Mouse (Mus musculus) liver, embryonic 12.5 days (tissue): ENCODE data around the gene Cd4. TPM values are rescaled to one million over a fixed set of nuclear protein-coding genes. Genes with fewer than 3 reads are reported as not detected.
"Not testable (repeated sequence)": the region's sequence is repeated elsewhere in the genome, so short reads cannot be mapped to it uniquely, and the experiment has no call there.

ENCODE experiments used
- ATAC-seq: fragments of 200-750 bp; cut with Nextera tagmentation; 2 replicates; pipeline ENCODE4 v1.8.0; 2017; ENCODE audit warnings: moderate number of reproducible peaks, mild to moderate bottlenecking, moderate library complexity
- H3K27ac ChIP-seq: fragments of 300-500 bp; sonication (generic); 2 replicates; pipeline ENCODE4 v1.5.1; 2016; ENCODE audit warnings: mild to moderate bottlenecking
- H3K27me3 ChIP-seq: fragments of 300-500 bp; sonication (generic); replicated peaks from 2 replicates; pipeline ENCODE4 v1.6.1; 2016; ENCODE audit warnings: mild to moderate bottlenecking, moderate library complexity
- H3K36me3 ChIP-seq: fragments of 300-500 bp; sonication (generic); 2 replicates; pipeline ENCODE4 v1.6.1; 2016; ENCODE audit warnings: mild to moderate bottlenecking, moderate library complexity
- H3K4me1 ChIP-seq: fragments of 300-500 bp; sonication (generic); 2 replicates; pipeline ENCODE4 v1.6.1; 2016
- H3K4me2 ChIP-seq: fragments of 300-500 bp; sonication (generic); 2 replicates; pipeline ENCODE4 v1.6.1; 2016; ENCODE audit warnings: mild to moderate bottlenecking, moderate library complexity
- H3K4me3 ChIP-seq: fragments of 300-500 bp; sonication (generic); 2 replicates; pipeline ENCODE4 v1.5.1; 2016; ENCODE audit warnings: mild to moderate bottlenecking, moderate library complexity
- H3K9ac ChIP-seq: fragments of 300-500 bp; sonication (generic); 2 replicates; pipeline ENCODE4 v1.6.1; 2016; ENCODE audit warnings: mild to moderate bottlenecking, moderate library complexity
- H3K9me3 ChIP-seq: fragments of 300-500 bp; sonication (generic); replicated peaks from 2 replicates; pipeline ENCODE4 v1.6.1; 2016; ENCODE audit warnings: mild to moderate bottlenecking, moderate library complexity
- WGBS: fragments of 180-500 bp; shearing (Covaris S2); methylation state at CpG from one replicate; pipeline ENCODE4 v1.1.7; 2016; ENCODE audit not compliant: insufficient replicate concordance; 5-methylcytosine and 5-hydroxymethylcytosine counted together
- polyA plus RNA-seq: library from polyadenylated mRNA; unstranded; fragments of >200 nt; fragmentation: Nextera tagmentation; extraction: Ambion mirVana; gene quantifications from 2 replicates; pipeline ENCODE4 v1.2.1, GENCODE M21; 2016

The Cd4 gene
- polyA plus RNA-seq, 1 experiment from 2014 or later: 0.07 TPM

- no peaks in the 10 kb centered on the region for H3K27me3 ChIP-seq
- 94% methylated on average over 8 of the region's 8 CpGs for WGBS
These were observed 56.4 kb downstream of the Cd4 start for GRCm38 (mm10) chr6:124831649-124832048.

DNA sequence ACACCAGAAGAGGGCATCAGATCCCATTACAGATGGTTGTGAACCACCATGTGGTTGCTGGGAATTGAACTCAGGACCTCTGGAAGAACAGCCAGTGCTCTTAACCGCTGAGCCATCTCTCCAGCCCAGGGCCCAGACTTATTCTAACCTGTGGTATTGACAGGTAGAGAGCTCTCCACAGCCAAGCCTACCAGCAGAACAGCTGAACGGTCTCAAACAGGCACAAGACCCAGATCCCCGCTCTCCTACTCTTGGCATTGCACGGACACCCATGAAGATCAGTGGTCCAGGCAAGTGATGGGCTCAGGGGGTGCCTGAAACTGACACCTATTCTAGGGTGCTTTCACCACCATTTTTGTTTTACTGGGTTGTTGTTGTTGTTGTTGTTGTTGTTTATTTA lies 56.8 kb downstream of the Cd4 start:
- H3K36me3 ChIP-seq: peaks cover 61% of the 10 kb centered on the region
- not testable (repeated sequence) for H3K27ac ChIP-seq, ATAC-seq, H3K9me3 ChIP-seq, H3K27me3 ChIP-seq
- H3K9ac ChIP-seq: peak overlapping the region; percentile 88
- peak overlapping the region; percentile 83 for H3K4me2 ChIP-seq
- H3K4me3 ChIP-seq: peak overlapping the region; percentile 86
- WGBS: 89% methylated on average over 4 of the region's 4 CpGs
- H3K4me1 ChIP-seq: peaks cover 42% of the 10 kb centered on the region

More at GRCm38 (mm10) chr6:124831649-124832048, 56.4 kb downstream of the Cd4 start:
- Histone ChIP-seq H3K9ac (peak overlapping the region; percentile 88), H3K4me1 (peaks cover 46% of the 10 kb centered on the region), H3K4me2 (peak overlapping the region; percentile 83), H3K27ac (no peak overlapping the region), H3K36me3 (peaks cover 56% of the 10 kb centered on the region), H3K9me3 (no peaks in the 10 kb centered on the region), H3K4me3 (peak overlapping the region; percentile 86)
- ATAC-seq: no peak

GRCm38 (mm10) chr6:124829799-124830700 lies 58.0 kb downstream of the Cd4 start:
- Histone ChIP-seq H3K4me3 (peak overlapping the region; percentile 86), H3K9me3 (no peaks in the 10 kb centered on the region), H3K4me2 (peak overlapping the region; percentile 83), H3K27ac (peak overlapping the region; percentile 92), H3K4me1 (peaks cover 43% of the 10 kb centered on the region), H3K9ac (peak overlapping the region; percentile 88), H3K36me3 (peaks cover 65% of the 10 kb centered on the region), H3K27me3 (no peaks in the 10 kb centered on the region)
- WGBS: under 1% methylated on average over 38 of the region's 38 CpGs
- ATAC-seq: peak; percentile 78

GRCm38 (mm10) chr6:124828868-124829798 lies 58.9 kb downstream of the Cd4 start, which contains the start of the genes Usp5 and Cdca3:
Gene Usp5, minus strand, starts transcription at chr6:124829484.
Gene Cdca3, plus strand, starts transcription at chr6:124829547.
- Histone ChIP-seq H3K9me3 (no peaks in the 10 kb centered on the region), H3K9ac (peak within 1 kb of the TSS; percentile 88), H3K4me3 (peak within 1 kb of the TSS; percentile 86), H3K27me3 (no peaks in the 10 kb centered on the region), H3K4me2 (peak within 1 kb of the TSS; percentile 95), H3K36me3 (peaks cover 65% of the 10 kb centered on the region), H3K4me1 (peaks cover 43% of the 10 kb centered on the region), H3K27ac (peak within 1 kb of the TSS; percentile 92)
- under 1% methylated on average over 55 of the region's 55 CpGs for WGBS
- ATAC-seq: peak; percentile 90

GRCm38 (mm10) chr6:124828101-124828592 lies 59.9 kb downstream of the Cd4 start:
- H3K27ac ChIP-seq: peak overlapping the region; percentile 73
- peak overlapping the region; percentile 95 for H3K4me2 ChIP-seq
- peaks cover 65% of the 10 kb centered on the region for H3K36me3 ChIP-seq
- WGBS: 16% methylated on average over 10 of the region's 10 CpGs
- no peak for ATAC-seq
- H3K4me1 ChIP-seq: peaks cover 42% of the 10 kb centered on the region
- H3K4me3 ChIP-seq: peak overlapping the region; percentile 86
- peak overlapping the region; percentile 65 for H3K9ac ChIP-seq
- H3K27me3 ChIP-seq: no peaks in the 10 kb centered on the region
- H3K9me3 ChIP-seq: no peaks in the 10 kb centered on the region

GRCm38 (mm10) chr6:124822049-124822448 lies 66.0 kb downstream of the Cd4 start:
- no peak for ATAC-seq
- no peaks in the 10 kb centered on the region for H3K9me3 ChIP-seq
- peaks cover 100% of the 10 kb centered on the region for H3K36me3 ChIP-seq
- no peaks in the 10 kb centered on the region for H3K27me3 ChIP-seq
- 92% methylated on average over 4 of the region's 4 CpGs for WGBS
- H3K27ac ChIP-seq: no peak overlapping the region
- H3K9ac ChIP-seq: no peak overlapping the region
- H3K4me3 ChIP-seq: no peak overlapping the region
- no peak overlapping the region for H3K4me2 ChIP-seq
- 0 out of 2 replicates have a peak, but pooled peaks cover 4% of the 10 kb centered on the region for H3K4me1 ChIP-seq

- no peak overlapping the region for H3K27ac ChIP-seq
- peaks cover 99% of the 10 kb centered on the region for H3K36me3 ChIP-seq
- H3K4me2 ChIP-seq: no peak overlapping the region
- H3K9me3 ChIP-seq: no peaks in the 10 kb centered on the region
- H3K4me3 ChIP-seq: no peak overlapping the region
- 0 out of 2 replicates have a peak, but pooled peaks cover under 1% of the 10 kb centered on the region for H3K4me1 ChIP-seq
- H3K9ac ChIP-seq: no peak overlapping the region
- ATAC-seq: no peak
- no peaks in the 10 kb centered on the region for H3K27me3 ChIP-seq
- 72% methylated on average over 5 of the region's 5 CpGs for WGBS
These were observed 67.1 kb downstream of the Cd4 start for GRCm38 (mm10) chr6:124820891-124821290.

GRCm38 (mm10) chr6:124817971-124818370 lies 70.0 kb downstream of the Cd4 start:
- Histone ChIP-seq H3K36me3 (peaks cover 80% of the 10 kb centered on the region), H3K9ac (no peak overlapping the region), H3K27ac (no peak overlapping the region), H3K27me3 (no peaks in the 10 kb centered on the region), H3K4me1 (peaks cover 18% of the 10 kb centered on the region), H3K9me3 (no peaks in the 10 kb centered on the region), H3K4me3 (no peak overlapping the region), H3K4me2 (no peak overlapping the region)
- no peak for ATAC-seq
- WGBS: 64% methylated on average over 8 of the region's 8 CpGs

DNA sequence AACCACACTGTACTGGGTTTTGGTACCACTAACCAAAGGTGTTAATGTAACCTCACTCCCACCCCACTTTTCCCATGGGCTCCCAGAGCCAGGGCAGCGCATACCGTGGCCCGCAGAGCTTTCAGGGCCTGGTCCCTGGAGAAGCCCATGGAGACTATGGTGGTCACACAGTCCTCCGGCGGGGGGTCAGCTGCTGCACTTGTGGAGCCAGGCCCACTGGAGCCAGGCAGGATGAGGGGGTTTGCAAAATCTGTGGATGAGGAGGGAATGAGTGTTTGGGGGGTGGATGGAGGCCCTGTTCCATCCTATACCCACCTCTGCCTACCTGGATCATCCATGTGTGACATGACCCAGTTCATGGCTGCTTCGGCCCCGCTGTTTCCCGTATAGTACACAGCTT lies 70.5 kb downstream of the Cd4 start:
- WGBS: 94% methylated on average over 8 of the region's 8 CpGs
- Histone ChIP-seq H3K4me3 (no peak overlapping the region), H3K27me3 (no peaks in the 10 kb centered on the region), H3K9me3 (no peaks in the 10 kb centered on the region), H3K4me1 (peaks cover 22% of the 10 kb centered on the region), H3K27ac (no peak overlapping the region), H3K4me2 (no peak overlapping the region), H3K36me3 (peaks cover 80% of the 10 kb centered on the region), H3K9ac (no peak overlapping the region)
- ATAC-seq: no peak

GRCm38 (mm10) chr6:124817125-124817524 lies 70.9 kb downstream of the Cd4 start:
- H3K4me1 ChIP-seq: peaks cover 27% of the 10 kb centered on the region
- H3K27ac ChIP-seq: no peak overlapping the region
- no peak overlapping the region for H3K4me3 ChIP-seq
- no peaks in the 10 kb centered on the region for H3K9me3 ChIP-seq
- no peak overlapping the region for H3K4me2 ChIP-seq
- 93% methylated on average over 11 of the region's 11 CpGs for WGBS
- no peak overlapping the region for H3K9ac ChIP-seq
- peaks cover 80% of the 10 kb centered on the region for H3K36me3 ChIP-seq
- no peaks in the 10 kb centered on the region for H3K27me3 ChIP-seq
- ATAC-seq: no peak

GRCm38 (mm10) chr6:124816611-124817010 lies 71.4 kb downstream of the Cd4 start:
- H3K9me3 ChIP-seq: no peaks in the 10 kb centered on the region
- H3K27me3 ChIP-seq: no peaks in the 10 kb centered on the region
- 78% methylated on average over 4 of the region's 4 CpGs for WGBS
- no peak overlapping the region for H3K9ac ChIP-seq
- no peak overlapping the region for H3K4me3 ChIP-seq
- H3K4me2 ChIP-seq: no peak overlapping the region
- no peak overlapping the region for H3K27ac ChIP-seq
- H3K4me1 ChIP-seq: peaks cover 32% of the 10 kb centered on the region
- H3K36me3 ChIP-seq: peaks cover 80% of the 10 kb centered on the region
- ATAC-seq: no peak
